Mouse (Mus musculus): Measurements from ENCODE around the gene Enoph1.

GRCm38 (mm10) chr5:100108866-100109265 lies 69.1 kb downstream of the Enoph1 start:
- no peak for TF ChIP-seq GATA1 (IDR thresholded peaks at IDR 0.05; ENCODE audit: borderline replicate concordance, low read length)
- TF ChIP-seq FLI1 (IDR thresholded peaks at IDR 0.05; ENCODE audit: low read length), result no peak
